In genomic region chr11:97009198-97009790, GRCm38 (mm10) we compare ENCODE assay signal across 24 mouse cellular contexts. TPM values are rescaled to one million over a fixed set of nuclear protein-coding genes. Genes with fewer than 3 reads are reported as not detected.
"Had no signal": no experiment of that assay in that cellular context is flagged by ENCODE, and none has a peak within 500 bp of the region (broad histone marks: within the 10 kb centered on the region; RNA-seq: fewer than 3 reads in every experiment).

No protein-coding gene starts in this region.

- ATAC-seq: lung, postnatal 0 days; midbrain, embryonic 16.5 days had no signal

- H3K9ac ChIP-seq: lung, embryonic 15.5 days; midbrain, embryonic 12.5 days; neural tube, embryonic 13.5 days; neural tube, embryonic 15.5 days had no signal

- H3K4me1 ChIP-seq: neural tube, embryonic 13.5 days; neural tube, embryonic 15.5 days had no signal

- H3K9me3 ChIP-seq: lung, embryonic 15.5 days; megakaryocyte, embryonic 14.5 days; midbrain, embryonic 10.5 days; midbrain, embryonic 12.5 days; neural tube, embryonic 13.5 days; neural tube, embryonic 15.5 days had no signal

- H3K4me2 ChIP-seq: lung, embryonic 15.5 days; midbrain, embryonic 12.5 days; neural tube, embryonic 13.5 days; neural tube, embryonic 15.5 days had no signal

- H3K4me3 ChIP-seq: lung, embryonic 15.5 days; megakaryocyte, embryonic 14.5 days; midbrain, embryonic 10.5 days; midbrain, embryonic 12.5 days; myocyte; neural tube, embryonic 13.5 days; neural tube, embryonic 15.5 days had no signal

- DNase-seq: lung, adult 2 months; lung, postnatal 14 days; lung, postnatal 36 days; midbrain, embryonic 14.5 days; retina, postnatal 1 day; right cerebral cortex, adult 18-20 months; right cerebral cortex, postnatal 25 days; right cerebral cortex, postnatal 4 days; spleen, adult 18-20 months; thymus, adult 18-20 months; thymus, postnatal 14 days; thymus, postnatal 36 days had no signal

- H3K27ac ChIP-seq: lung, embryonic 15.5 days; macrophage; midbrain, embryonic 10.5 days; midbrain, embryonic 12.5 days; neural tube, embryonic 13.5 days; neural tube, embryonic 15.5 days had no signal

- H3K36me3 ChIP-seq: lung, embryonic 15.5 days; midbrain, embryonic 10.5 days; midbrain, embryonic 12.5 days; neural tube, embryonic 13.5 days; neural tube, embryonic 15.5 days had no signal

RNA-seq across cellular contexts. Expression of gene Sp6, which starts 3.9 kb away (rescaled TPM):
- total RNA-seq: megakaryocyte progenitor cell, adult 5-6 weeks had no signal
- polyA plus RNA-seq: macrophage; midbrain, embryonic 14.5 days had no signal

RNA-seq across cellular contexts. Expression of gene Lrrc46, which starts 31.9 kb away (rescaled TPM):
- polyA plus RNA-seq: stomach, embryonic 14.5 days had no signal
